Mouse (Mus musculus) T-cell, adult 2 months (primary cell): ENCODE data around the gene Ank3.

Experiments used
- DNase-seq: peaks from one replicate; pipeline ENCODE4 v3.0.0; 2022; ENCODE audit warnings: low spot score

Gene Ank3

GRCm38 (mm10) chr10:69852366-69853091 is 454.0 kb downstream of the Ank3 start:
- DNase-seq, result no peak

GRCm38 (mm10) chr10:69854587-69855185 is 456.1 kb downstream of the Ank3 start:
- DNase-seq, result no peak

GRCm38 (mm10) chr10:69858011-69858410 is 459.4 kb downstream of the Ank3 start:
- no peak for DNase-seq

GRCm38 (mm10) chr10:69858897-69859605 is 460.5 kb downstream of the Ank3 start:
- DNase-seq, result no peak

- DNase-seq, result no peak
Measured at GRCm38 (mm10) chr10:69859848-69860479, 461.4 kb downstream of the Ank3 start.

GRCm38 (mm10) chr10:69862829-69863228 is 464.3 kb downstream of the Ank3 start:
- no peak for DNase-seq

GRCm38 (mm10) chr10:69870348-69870747 is 471.8 kb downstream of the Ank3 start:
- DNase-seq, result no peak

- no peak for DNase-seq
Measured at GRCm38 (mm10) chr10:69870947-69871346, 472.4 kb downstream of the Ank3 start.

- DNase-seq, result no peak
Measured at GRCm38 (mm10) chr10:69872182-69872741, 473.7 kb downstream of the Ank3 start.

- no peak for DNase-seq
Measured at GRCm38 (mm10) chr10:69872892-69873291, 474.3 kb downstream of the Ank3 start.

GRCm38 (mm10) chr10:69874806-69875205 is 476.2 kb downstream of the Ank3 start:
- no peak for DNase-seq

- DNase-seq, result no peak
Measured at GRCm38 (mm10) chr10:69883935-69884680, 485.5 kb downstream of the Ank3 start.

- DNase-seq, result peak; percentile 32
Measured at GRCm38 (mm10) chr10:69888399-69888798, 489.8 kb downstream of the Ank3 start.

GRCm38 (mm10) chr10:69889779-69890178 is 491.2 kb downstream of the Ank3 start:
- DNase-seq, result no peak

- DNase-seq, result no peak
Measured at GRCm38 (mm10) chr10:69890389-69890985, 491.9 kb downstream of the Ank3 start.

- no peak for DNase-seq
Measured at GRCm38 (mm10) chr10:69892162-69892561, 493.6 kb downstream of the Ank3 start.

GRCm38 (mm10) chr10:69895606-69896005 is 497.0 kb downstream of the Ank3 start:
- DNase-seq, result no peak

GRCm38 (mm10) chr10:69897927-69898326 is 499.4 kb downstream of the Ank3 start:
- DNase-seq, result no peak

GRCm38 (mm10) chr10:69898821-69899220 is 500.2 kb downstream of the Ank3 start:
- DNase-seq, result no peak

- no peak for DNase-seq
Measured at GRCm38 (mm10) chr10:69899788-69900187, 501.2 kb downstream of the Ank3 start.

GRCm38 (mm10) chr10:69902024-69902423 is 503.5 kb downstream of the Ank3 start:
- no peak for DNase-seq
